18 mouse cellular contexts compared by ENCODE assay signal in genomic region chr1:162394549-162394948, GRCm38 (mm10).
A peak's percentile ranks its signal among the peaks of the same experiment; 100 is the strongest.
DNase-seq lines count a peak whose midpoint lies in the region; ATAC-seq and TF ChIP-seq lines count a peak whose summit lies in the region.
"Had no signal": no experiment of that assay in that cellular context is flagged by ENCODE, and none has a peak within 500 bp of the region (broad histone marks: within the 10 kb centered on the region; RNA-seq: fewer than 3 reads in every experiment).

No protein-coding gene starts in this region.

- H3K9me3 ChIP-seq in hindbrain, embryonic 12.5 days (replicated peaks): no peaks in the 10 kb centered on the region
- H3K9me3 ChIP-seq in hindbrain, embryonic 10.5 days: no peaks in the 10 kb centered on the region
- H3K9me3 ChIP-seq in forebrain, embryonic 16.5 days (ENCODE audit: control insufficient read depth, low read length): no peaks in the 10 kb centered on the region
- no peaks in the 10 kb centered on the region for H3K9me3 ChIP-seq in neural tube, embryonic 14.5 days (ENCODE audit: control insufficient read depth, low read length)

- ATAC-seq in hindbrain, embryonic 12.5 days (ENCODE audit: low FRiP score): peak; percentile 58
- peak; percentile 69; the same call in 1 of the 2 replicates for ATAC-seq in forebrain, embryonic 16.5 days
- ATAC-seq in neural tube, embryonic 14.5 days (ENCODE audit: low read depth): peak; percentile 86
- ATAC-seq: activated CD4-positive, CD25-positive, alpha-beta regulatory T cell, adult 4 months had no signal

- 43% methylated on average over 4 of the region's 4 CpGs for WGBS in hindbrain, embryonic 12.5 days
- 66% methylated on average over 4 of the region's 4 CpGs for WGBS in hindbrain, embryonic 10.5 days
- 20% methylated on average over 4 of the region's 4 CpGs for WGBS in forebrain, embryonic 16.5 days
- 47% methylated on average over 4 of the region's 4 CpGs for WGBS in neural tube, embryonic 14.5 days

- no peaks in the 10 kb centered on the region for H3K27me3 ChIP-seq in hindbrain, embryonic 12.5 days
- no peaks in the 10 kb centered on the region for H3K27me3 ChIP-seq in hindbrain, embryonic 10.5 days (ENCODE audit: insufficient read depth, poor library complexity, severe bottlenecking)
- no peaks in the 10 kb centered on the region for H3K27me3 ChIP-seq in forebrain, embryonic 16.5 days (replicated peaks; ENCODE audit: control insufficient read depth, insufficient read depth, low read length)
- H3K27me3 ChIP-seq in neural tube, embryonic 14.5 days (ENCODE audit: control insufficient read depth, insufficient read depth, low read length): no peaks in the 10 kb centered on the region

- no peak overlapping the region for H3K4me2 ChIP-seq in hindbrain, embryonic 12.5 days (replicated peaks)
- no peak overlapping the region for H3K4me2 ChIP-seq in forebrain, embryonic 16.5 days (ENCODE audit: low read length)
- H3K4me2 ChIP-seq in neural tube, embryonic 14.5 days (ENCODE audit: low read depth, low read length): no peak overlapping the region

- H3K4me3 ChIP-seq in hindbrain, embryonic 12.5 days: no peak overlapping the region
- H3K4me3 ChIP-seq in hindbrain, embryonic 10.5 days: no peak overlapping the region
- no peak overlapping the region for H3K4me3 ChIP-seq in forebrain, embryonic 16.5 days (replicated peaks; ENCODE audit: low read length)
- H3K4me3 ChIP-seq in neural tube, embryonic 14.5 days (ENCODE audit: low read depth, low read length): no peak overlapping the region
- H3K4me3 ChIP-seq in left cerebral cortex, adult 2 months: no peak overlapping the region

- H3K27ac ChIP-seq in hindbrain, embryonic 12.5 days: no peak overlapping the region
- no peak overlapping the region for H3K27ac ChIP-seq in hindbrain, embryonic 10.5 days
- H3K27ac ChIP-seq in forebrain, embryonic 16.5 days (ENCODE audit: low read length): no peak overlapping the region
- H3K27ac ChIP-seq in neural tube, embryonic 14.5 days (ENCODE audit: low read depth, low read length): peak overlapping the region; percentile 69; the same call in 1 of the 2 replicates
- no peak overlapping the region for H3K27ac ChIP-seq in left cerebral cortex, adult 2 months
- H3K27ac ChIP-seq: stomach, postnatal 0 days had no signal

- TF ChIP-seq CTCF in left cerebral cortex, adult 2 months (IDR thresholded peaks at IDR 0.05): no peak

- no peak overlapping the region for H3K9ac ChIP-seq in hindbrain, embryonic 12.5 days
- no peak overlapping the region for H3K9ac ChIP-seq in forebrain, embryonic 16.5 days (replicated peaks; ENCODE audit: low read depth, low read length)
- H3K9ac ChIP-seq in neural tube, embryonic 14.5 days (replicated peaks; ENCODE audit: low read depth, low read length): no peak overlapping the region

- peaks cover 2% of the 10 kb centered on the region; the same call in 1 of the 2 replicates for H3K4me1 ChIP-seq in hindbrain, embryonic 12.5 days
- H3K4me1 ChIP-seq in hindbrain, embryonic 10.5 days (replicated peaks): no peaks in the 10 kb centered on the region
- no peaks in the 10 kb centered on the region; the same call in 1 of the 2 replicates for H3K4me1 ChIP-seq in forebrain, embryonic 16.5 days (replicated peaks; ENCODE audit: control insufficient read depth, insufficient read depth, low read length)
- 0 out of 2 replicates have a peak, but pooled peaks cover 4% of the 10 kb centered on the region for H3K4me1 ChIP-seq in neural tube, embryonic 14.5 days (ENCODE audit: control insufficient read depth, insufficient read depth, low read length)

- H3K36me3 ChIP-seq in hindbrain, embryonic 12.5 days: no peaks in the 10 kb centered on the region
- no peaks in the 10 kb centered on the region for H3K36me3 ChIP-seq in hindbrain, embryonic 10.5 days
- no peaks in the 10 kb centered on the region for H3K36me3 ChIP-seq in forebrain, embryonic 16.5 days (ENCODE audit: control insufficient read depth, insufficient read depth)
- H3K36me3 ChIP-seq in neural tube, embryonic 14.5 days (ENCODE audit: control insufficient read depth, insufficient read depth, low read length): no peaks in the 10 kb centered on the region

- intact Hi-C loops in left cerebral cortex, adult 2 months (cut with DNase I): no loop called here

- DNase-seq in gastrocnemius, adult 18-20 months (ENCODE audit: low spot score): peak; percentile 6
- DNase-seq in gastrocnemius, postnatal 25 days: no peak
- DNase-seq in hindbrain, embryonic 10.5 days (ENCODE audit: low spot score): no peak
- no peak for DNase-seq in left cerebral cortex, adult 2 months (ENCODE audit: extremely low spot score in 1 of 2, low spot score in 2 of 2)
- DNase-seq in embryo, embryonic 11 days: no peak
- DNase-seq: adrenal gland, postnatal 25 days; cerebellum, postnatal 14 days; kidney, adult 18-20 months; kidney, postnatal 36 days; liver; lung, adult 18-20 months; lung, postnatal 4 days; thymus, postnatal 4 days had no signal
